Mouse (Mus musculus) regulatory T cell (primary cell): Measurements from ENCODE around the gene Rap1b.

Source experiments
- in situ Hi-C: fragments of 300-600 bp; cut with MboI, MseI; formaldehyde crosslinking; loops from one replicate; pipeline ENCODE4 v1.15.1; 2025; ENCODE audit warnings: high pct_unique_total_duplicates

Rap1b gene

GRCm38 (mm10) chr10:117859800-117860199 is 14.0 kb upstream of the Rap1b start:
- in situ Hi-C loops, result no loop called here

- in situ Hi-C loops, result no loop called here
Observed at GRCm38 (mm10) chr10:117858241-117858640, 12.4 kb upstream of the Rap1b start.

GRCm38 (mm10) chr10:117856001-117856720 is 10.3 kb upstream of the Rap1b start:
- in situ Hi-C loops, result no loop called here

- in situ Hi-C loops, result no loop called here
Observed at GRCm38 (mm10) chr10:117852648-117853192, 6.9 kb upstream of the Rap1b start.

- in situ Hi-C loops, result no loop called here
Observed at GRCm38 (mm10) chr10:117848981-117849380, 3.1 kb upstream of the Rap1b start.

- in situ Hi-C loops, result no loop called here
Observed at GRCm38 (mm10) chr10:117846796-117847195, 961 bp upstream of the Rap1b start.

- in situ Hi-C loops, result no loop called here
Observed at GRCm38 (mm10) chr10:117846260-117846632, 411 bp upstream of the Rap1b start.

GRCm38 (mm10) chr10:117844782-117845596 is 846 bp downstream of the Rap1b start:
- in situ Hi-C loops, result no loop called here

- in situ Hi-C loops, result no loop called here
Observed at GRCm38 (mm10) chr10:117844279-117844678, 1.6 kb downstream of the Rap1b start.

GRCm38 (mm10) chr10:117843690-117844089 is 2.1 kb downstream of the Rap1b start:
- in situ Hi-C loops, result no loop called here

- in situ Hi-C loops, result no loop called here
Observed at GRCm38 (mm10) chr10:117841765-117842164, 4.1 kb downstream of the Rap1b start.

GRCm38 (mm10) chr10:117840431-117840995 is 5.3 kb downstream of the Rap1b start:
- in situ Hi-C loops, result no loop called here

GRCm38 (mm10) chr10:117839737-117840136 is 6.1 kb downstream of the Rap1b start:
- in situ Hi-C loops, result loop anchor here (10.0 kb wide), 1 partner anchor 1255 kb away; the partner anchor contains the start of gene Cnot2

- in situ Hi-C loops, result loop anchor here (10.0 kb wide), 1 partner anchor 1254 kb away; the partner anchor contains the start of gene Cnot2
Observed at GRCm38 (mm10) chr10:117838924-117839323, 6.9 kb downstream of the Rap1b start.

- in situ Hi-C loops, result loop anchor here (10.0 kb wide), 1 partner anchor 1252 kb away; the partner anchor contains the start of gene Cnot2
Observed at GRCm38 (mm10) chr10:117836354-117836753, 9.5 kb downstream of the Rap1b start.

GRCm38 (mm10) chr10:117835453-117835852 is 10.4 kb downstream of the Rap1b start:
- in situ Hi-C loops, result loop anchor here (10.0 kb wide), 1 partner anchor 1251 kb away; the partner anchor contains the start of gene Cnot2

GRCm38 (mm10) chr10:117830797-117831196 is 15.0 kb downstream of the Rap1b start:
- in situ Hi-C loops, result loop anchor here (10.0 kb wide), 1 partner anchor 1246 kb away; the partner anchor contains the start of gene Cnot2

- in situ Hi-C loops, result loop anchor here (10.0 kb wide), 1 partner anchor 1245 kb away; the partner anchor contains the start of gene Cnot2
Observed at GRCm38 (mm10) chr10:117829472-117830155, 16.2 kb downstream of the Rap1b start.

- in situ Hi-C loops, result no loop called here
Observed at GRCm38 (mm10) chr10:117829022-117829421, 16.8 kb downstream of the Rap1b start.

- in situ Hi-C loops, result no loop called here
Observed at GRCm38 (mm10) chr10:117828536-117828935, 17.3 kb downstream of the Rap1b start.

- in situ Hi-C loops, result no loop called here
Observed at GRCm38 (mm10) chr10:117824647-117825046, 21.2 kb downstream of the Rap1b start.
